9 mouse cellular contexts compared by ENCODE assay signal in genomic region chr12:112875225-112876013, GRCm38 (mm10). TPM values are rescaled to one million over a fixed set of nuclear protein-coding genes. Genes with fewer than 3 reads are reported as not detected.
DNase-seq lines count a peak whose midpoint lies in the region; ATAC-seq and TF ChIP-seq lines count a peak whose summit lies in the region.
"Had no signal": no experiment of that assay in that cellular context is flagged by ENCODE, and none has a peak within 500 bp of the region (broad histone marks: within the 10 kb centered on the region; RNA-seq: fewer than 3 reads in every experiment).

No protein-coding gene starts in this region.

- intact Hi-C loops in heart, postnatal 10 days (cut with DNase I): loop anchor here (2.0 to 10.0 kb wide), 4 partner anchors 42 to 199 kb away; partner anchors contain the start of genes Jag2 and Tex22

- DNase-seq in c-Kit-positive CD71-positive TER-119-negative erythroid progenitor cells, embryonic 14.5 days (ENCODE audit: low read depth): peak; percentile 78
- peak; percentile 93 to 96 for DNase-seq in heart, postnatal 10 days
- DNase-seq in kidney, postnatal 4 days: peak; percentile 97 to 98
- DNase-seq in liver, embryonic 14.5 days (ENCODE audit: low read depth in 3 of 3, low spot score in 3 of 3): peak; percentile 47 to 58 (median 50)
- DNase-seq in neural tube, embryonic 11.5 days (ENCODE audit: low spot score): peak; percentile 90

- WGBS in forebrain, embryonic 12.5 days: 23% methylated on average over 16 of the region's 16 CpGs
- WGBS in liver, embryonic 14.5 days (ENCODE audit: insufficient replicate concordance): 18% methylated on average over 16 of the region's 16 CpGs
- 21% methylated on average over 16 of the region's 16 CpGs for WGBS in neural tube, embryonic 11.5 days
- 23% methylated on average over 16 of the region's 16 CpGs for WGBS in stomach, embryonic 15.5 days

- no peak overlapping the region for H3K4me2 ChIP-seq in forebrain, embryonic 12.5 days
- H3K4me2 ChIP-seq in liver, embryonic 14.5 days (ENCODE audit: low read depth): no peak overlapping the region
- H3K4me2 ChIP-seq in neural tube, embryonic 11.5 days (ENCODE audit: low read depth): no peak overlapping the region
- H3K4me2 ChIP-seq in stomach, embryonic 15.5 days: no peak overlapping the region

- H3K36me3 ChIP-seq in E14TG2a.4 (ENCODE audit: insufficient read depth, low read length): no peaks in the 10 kb centered on the region
- no peaks in the 10 kb centered on the region for H3K36me3 ChIP-seq in forebrain, embryonic 12.5 days (replicated peaks)
- H3K36me3 ChIP-seq in liver, embryonic 14.5 days (replicated peaks; ENCODE audit: control insufficient read depth, insufficient read depth, low read depth): no peaks in the 10 kb centered on the region
- H3K36me3 ChIP-seq in neural tube, embryonic 11.5 days (ENCODE audit: control insufficient read depth, insufficient read depth, low read length): no peaks in the 10 kb centered on the region
- no peaks in the 10 kb centered on the region for H3K36me3 ChIP-seq in stomach, embryonic 15.5 days
- H3K36me3 ChIP-seq: heart, embryonic 13.5 days had no signal

- ATAC-seq in forebrain, embryonic 12.5 days (ENCODE audit: low FRiP score): peak; percentile 60
- no peak for ATAC-seq in liver, embryonic 14.5 days (ENCODE audit: insufficient read depth)
- ATAC-seq in neural tube, embryonic 11.5 days (ENCODE audit: insufficient read depth, low FRiP score, low TSS enrichment): peak; percentile 69
- ATAC-seq in stomach, embryonic 15.5 days (ENCODE audit: insufficient read depth, low FRiP score, low read depth): no peak

- peaks cover 95% of the 10 kb centered on the region for H3K27me3 ChIP-seq in E14TG2a.4 (ENCODE audit: insufficient read depth, low read length)
- H3K27me3 ChIP-seq in forebrain, embryonic 12.5 days: peaks cover 94% of the 10 kb centered on the region
- H3K27me3 ChIP-seq in liver, embryonic 14.5 days (ENCODE audit: control insufficient read depth, insufficient read depth, low read length): peaks cover 53% of the 10 kb centered on the region
- peaks cover 65% of the 10 kb centered on the region for H3K27me3 ChIP-seq in neural tube, embryonic 11.5 days (ENCODE audit: control insufficient read depth, insufficient read depth, low read length)
- peaks cover 57% of the 10 kb centered on the region for H3K27me3 ChIP-seq in stomach, embryonic 15.5 days (replicated peaks)

- H3K4me3 ChIP-seq in E14TG2a.4 (replicated peaks; ENCODE audit: low read length): peak overlapping the region; percentile 71
- H3K4me3 ChIP-seq in forebrain, embryonic 12.5 days (replicated peaks): no peak overlapping the region
- H3K4me3 ChIP-seq in liver, embryonic 14.5 days (ENCODE audit: insufficient read depth in 1 of 2, low read depth in 2 of 2, low read length in 2 of 2): no peak overlapping the region
- no peak overlapping the region for H3K4me3 ChIP-seq in neural tube, embryonic 11.5 days (ENCODE audit: low read depth, low read length)
- no peak overlapping the region for H3K4me3 ChIP-seq in stomach, embryonic 15.5 days (replicated peaks)

- no peaks in the 10 kb centered on the region for H3K9me3 ChIP-seq in E14TG2a.4 (ENCODE audit: low read length)
- H3K9me3 ChIP-seq in forebrain, embryonic 12.5 days: no peaks in the 10 kb centered on the region
- H3K9me3 ChIP-seq in liver, embryonic 14.5 days (ENCODE audit: control insufficient read depth, low read length): no peaks in the 10 kb centered on the region
- H3K9me3 ChIP-seq in neural tube, embryonic 11.5 days (ENCODE audit: control insufficient read depth, low read length): no peaks in the 10 kb centered on the region
- no peaks in the 10 kb centered on the region for H3K9me3 ChIP-seq in stomach, embryonic 15.5 days
- H3K9me3 ChIP-seq: heart, embryonic 13.5 days had no signal

- no peak overlapping the region for H3K9ac ChIP-seq in forebrain, embryonic 12.5 days
- no peak overlapping the region for H3K9ac ChIP-seq in liver, embryonic 14.5 days (replicated peaks)
- no peak overlapping the region for H3K9ac ChIP-seq in neural tube, embryonic 11.5 days (ENCODE audit: low read length)
- H3K9ac ChIP-seq in stomach, embryonic 15.5 days: no peak overlapping the region
- H3K9ac ChIP-seq: heart, embryonic 13.5 days had no signal

- peak; percentile 67 for TF ChIP-seq CTCF in E14TG2a.4 (conservative IDR thresholded peaks at IDR 0.05; ENCODE audit: low read length)
- TF ChIP-seq CTCF in liver, embryonic 14.5 days (IDR thresholded peaks at IDR 0.05; ENCODE audit: low read depth): peak; percentile 90

- TF ChIP-seq EP300 in liver, embryonic 14.5 days (IDR thresholded peaks at IDR 0.05; ENCODE audit: low read depth): no peak

- no peak overlapping the region for H3K27ac ChIP-seq in forebrain, embryonic 12.5 days
- H3K27ac ChIP-seq in liver, embryonic 14.5 days: no peak overlapping the region
- H3K27ac ChIP-seq in neural tube, embryonic 11.5 days (ENCODE audit: low read depth, low read length): no peak overlapping the region
- 0 out of 2 replicates have a peak overlapping the region, but pooled peaks have one; percentile 28 for H3K27ac ChIP-seq in stomach, embryonic 15.5 days
- H3K27ac ChIP-seq: heart, embryonic 13.5 days had no signal

- H3K4me1 ChIP-seq in E14TG2a.4 (replicated peaks; ENCODE audit: low read depth, low read length): peaks cover 62% of the 10 kb centered on the region
- H3K4me1 ChIP-seq in forebrain, embryonic 12.5 days: peaks cover 22% of the 10 kb centered on the region
- H3K4me1 ChIP-seq in liver, embryonic 14.5 days (replicated peaks; ENCODE audit: control insufficient read depth in 2 of 2, insufficient read depth in 2 of 2, low read length in 1 of 2): peaks cover 2 to 3% of the 10 kb centered on the region in 2 experiments; a peak in 3 of 4 replicates
- H3K4me1 ChIP-seq in neural tube, embryonic 11.5 days (ENCODE audit: control insufficient read depth, insufficient read depth, low read length): peaks cover 3% of the 10 kb centered on the region
- peaks cover 43% of the 10 kb centered on the region for H3K4me1 ChIP-seq in stomach, embryonic 15.5 days

RNA-seq across cellular contexts. Expression of gene Gpr132, which starts 7.4 kb away (rescaled TPM):
- not detected in 2 replicates for polyA plus RNA-seq in forebrain, embryonic 12.5 days (2016; fragmentation: Nextera tagmentation; extraction: Ambion mirVana)
- under 1 TPM; 0.17 to 0.19 TPM for total RNA-seq in heart, postnatal 10 days (2021)
- 0.30 and 0.51 TPM in 2 replicates for polyA plus RNA-seq in liver, embryonic 14.5 days (2012; rRNA removed)
- polyA plus RNA-seq in liver, embryonic 14.5 days (2014; fragmentation: Nextera tagmentation; extraction: Ambion mirVana): 0.16 and 0.27 TPM in 2 replicates
- polyA plus RNA-seq in neural tube, embryonic 11.5 days (2014; fragmentation: Nextera tagmentation; extraction: Ambion mirVana): not detected in 2 replicates
- 0.33 and 0.41 TPM in 2 replicates for polyA plus RNA-seq in stomach, embryonic 15.5 days (2015; fragmentation: Nextera tagmentation; extraction: Ambion mirVana)

RNA-seq across cellular contexts. Expression of gene Cdca4, which starts 46.2 kb away (rescaled TPM):
- polyA plus RNA-seq in forebrain, embryonic 12.5 days (2016; fragmentation: Nextera tagmentation; extraction: Ambion mirVana): 144 and 149 TPM in 2 replicates
- 10 to 100 TPM; 13.7 to 16.6 TPM for total RNA-seq in heart, postnatal 10 days (2021)
- polyA plus RNA-seq in liver, embryonic 14.5 days (2012; rRNA removed): 34.1 and 39.9 TPM in 2 replicates
- 61.3 and 66.9 TPM in 2 replicates for polyA plus RNA-seq in liver, embryonic 14.5 days (2014; fragmentation: Nextera tagmentation; extraction: Ambion mirVana)
- polyA plus RNA-seq in neural tube, embryonic 11.5 days (2014; fragmentation: Nextera tagmentation; extraction: Ambion mirVana): 165 and 173 TPM in 2 replicates
- polyA plus RNA-seq in stomach, embryonic 15.5 days (2015; fragmentation: Nextera tagmentation; extraction: Ambion mirVana): 97.0 and 100 TPM in 2 replicates

RNA-seq across cellular contexts. Expression of gene Jag2, which starts 54.2 kb away (rescaled TPM):
- 5.6 and 6.2 TPM in 2 replicates for polyA plus RNA-seq in forebrain, embryonic 12.5 days (2016; fragmentation: Nextera tagmentation; extraction: Ambion mirVana)
- total RNA-seq in heart, postnatal 10 days (2021): 10 to 100 TPM; 36.1 to 38.5 TPM
- 0.41 and 0.51 TPM in 2 replicates for polyA plus RNA-seq in liver, embryonic 14.5 days (2012; rRNA removed)
- polyA plus RNA-seq in liver, embryonic 14.5 days (2014; fragmentation: Nextera tagmentation; extraction: Ambion mirVana): 0.09 and 0.11 TPM in 2 replicates
- 5.4 and 5.9 TPM in 2 replicates for polyA plus RNA-seq in neural tube, embryonic 11.5 days (2014; fragmentation: Nextera tagmentation; extraction: Ambion mirVana)
- polyA plus RNA-seq in stomach, embryonic 15.5 days (2015; fragmentation: Nextera tagmentation; extraction: Ambion mirVana): 6.0 and 7.0 TPM in 2 replicates

Comparison
In these comparisons a context has a peak if more than half of its experiments do, and no peak if none do; other contexts are left out.
1. ATAC-seq: peak in forebrain, embryonic 12.5 days (single experiment) and neural tube, embryonic 11.5 days (single experiment); none in liver, embryonic 14.5 days (single experiment) and stomach, embryonic 15.5 days (single experiment).
2. Peak in every context shown above with its lines, with median percentiles within 50 percentile points of each other: DNase-seq.